Mouse (Mus musculus) kidney, adult 2 months (tissue): Measurements from ENCODE around the gene Adamts17.

ENCODE experiments used
- CTCF ChIP-seq: fragments of 200-500 bp; conservative IDR thresholded peaks from 2 replicates; pipeline ENCODE4 v1.5.1; 2011; ENCODE audit warnings: low read depth, mild to moderate bottlenecking, control low read depth, low read length, moderate library complexity, mixed read lengths; ENCODE audit not compliant: insufficient read depth, insufficient read length
- POLR2A ChIP-seq: fragments of 200-500 bp; IDR thresholded peaks from one replicate; pipeline ENCODE4 v1.6.1; 2011; ENCODE audit warnings: low read depth, low read length, control low read depth

- no peak for TF ChIP-seq CTCF
- TF ChIP-seq POLR2A = no peak
These were observed 26.8 kb upstream of the Adamts17 start for GRCm38 (mm10) chr7:66812737-66813136.
